Mouse (Mus musculus) hindbrain, embryonic 15.5 days (tissue): ENCODE data around the gene Gpr37l1. TPM values are rescaled to one million over a fixed set of nuclear protein-coding genes. Genes with fewer than 3 reads are reported as not detected.
"Not testable (repeated sequence)": the region's sequence is repeated elsewhere in the genome, so short reads cannot be mapped to it uniquely, and the experiment has no call there.

Experiments used
- ATAC-seq: fragments of 200-750 bp; cut with Nextera tagmentation; 2 replicates; pipeline ENCODE4 v1.8.0; 2017; ENCODE audit warnings: low read depth, moderate number of reproducible peaks, moderate TSS enrichment; ENCODE audit not compliant: low FRiP score
- H3K27ac ChIP-seq: fragments of 300-500 bp; sonication (generic); replicated peaks from 2 replicates; pipeline ENCODE4 v1.5.1; 2015; ENCODE audit warnings: mild to moderate bottlenecking, inconsistent platforms
- H3K27me3 ChIP-seq: fragments of 300-500 bp; sonication (generic); 2 replicates; pipeline ENCODE4 v1.6.1; 2015; ENCODE audit warnings: control low read depth, inconsistent platforms
- H3K36me3 ChIP-seq: fragments of 300-500 bp; sonication (generic); 2 replicates; pipeline ENCODE4 v1.6.1; 2015; ENCODE audit warnings: control low read depth, inconsistent platforms
- H3K4me1 ChIP-seq: fragments of 300-500 bp; sonication (generic); replicated peaks from 2 replicates; pipeline ENCODE4 v1.6.1; 2015; ENCODE audit warnings: control low read depth, inconsistent platforms
- H3K4me2 ChIP-seq: fragments of 300-500 bp; sonication (generic); 2 replicates; pipeline ENCODE4 v1.6.1; 2015; ENCODE audit warnings: moderate library complexity, mild to moderate bottlenecking, inconsistent platforms
- H3K4me3 ChIP-seq: fragments of 300-500 bp; sonication (generic); 2 replicates; pipeline ENCODE4 v1.5.1; 2015; ENCODE audit warnings: mild to moderate bottlenecking, inconsistent platforms
- H3K9ac ChIP-seq: fragments of 300-500 bp; sonication (generic); 2 replicates; pipeline ENCODE4 v1.6.1; 2015; ENCODE audit warnings: inconsistent platforms
- H3K9me3 ChIP-seq: fragments of 300-500 bp; sonication (generic); 2 replicates; pipeline ENCODE4 v1.6.1; 2016; ENCODE audit warnings: control low read depth, inconsistent platforms
- WGBS: fragments of 180-500 bp; shearing (Covaris S2); methylation state at CpG from one replicate; pipeline ENCODE4 v1.1.7; 2015; 5-methylcytosine and 5-hydroxymethylcytosine counted together
- polyA plus RNA-seq: library from polyadenylated mRNA; unstranded; fragments of >200 nt; fragmentation: Nextera tagmentation; extraction: Ambion mirVana; gene quantifications from 2 replicates; pipeline ENCODE4 v1.2.1, GENCODE M21; 2015

Gene Gpr37l1
- polyA plus RNA-seq, 1 experiment from 2014 or later = 2.5 TPM

GRCm38 (mm10) chr1:135194335-135194734 is 26.9 kb upstream of the Gpr37l1 start:
- H3K4me2 ChIP-seq, H3K4me3 ChIP-seq, H3K27ac ChIP-seq, H3K27me3 ChIP-seq, H3K36me3 ChIP-seq, H3K9me3 ChIP-seq, H3K4me1 ChIP-seq, H3K9ac ChIP-seq, ATAC-seq: not testable (repeated sequence)
- 72% methylated on average over 5 of the region's 5 CpGs for WGBS

GRCm38 (mm10) chr1:135189186-135189585 is 21.7 kb upstream of the Gpr37l1 start:
- H3K4me2 ChIP-seq = no peak overlapping the region
- H3K4me3 ChIP-seq = no peak overlapping the region
- H3K9ac ChIP-seq = no peak overlapping the region
- H3K27ac ChIP-seq = no peak overlapping the region
- 95% methylated on average over 4 of the region's 4 CpGs for WGBS
- H3K9me3 ChIP-seq = no peaks in the 10 kb centered on the region
- H3K36me3 ChIP-seq = no peaks in the 10 kb centered on the region
- no peaks in the 10 kb centered on the region for H3K27me3 ChIP-seq
- H3K4me1 ChIP-seq = 0 out of 2 replicates have a peak, but pooled peaks cover 5% of the 10 kb centered on the region
- no peak for ATAC-seq

GRCm38 (mm10) chr1:135188197-135188596 is 20.7 kb upstream of the Gpr37l1 start:
- Histone ChIP-seq H3K9ac (no peak overlapping the region), H3K27ac (no peak overlapping the region), H3K4me1 (0 out of 2 replicates have a peak, but pooled peaks cover 5% of the 10 kb centered on the region), H3K36me3 (no peaks in the 10 kb centered on the region), H3K27me3 (no peaks in the 10 kb centered on the region), H3K4me2 (no peak overlapping the region), H3K4me3 (no peak overlapping the region), H3K9me3 (no peaks in the 10 kb centered on the region)
- ATAC-seq = no peak
- 10% methylated on average over 3 of the region's 3 CpGs for WGBS

GRCm38 (mm10) chr1:135187016-135187415 is 19.5 kb upstream of the Gpr37l1 start:
- H3K4me3 ChIP-seq, H3K9me3 ChIP-seq, H3K27ac ChIP-seq, H3K27me3 ChIP-seq, H3K4me2 ChIP-seq, H3K9ac ChIP-seq, H3K4me1 ChIP-seq, ATAC-seq, H3K36me3 ChIP-seq: not testable (repeated sequence)
- 41% methylated on average over 2 of the region's 2 CpGs for WGBS

GRCm38 (mm10) chr1:135186427-135186826 is 18.9 kb upstream of the Gpr37l1 start:
- 31% methylated on average over 8 of the region's 8 CpGs for WGBS
- Histone ChIP-seq H3K27ac (no peak overlapping the region), H3K9ac (no peak overlapping the region), H3K4me1 (0 out of 2 replicates have a peak, but pooled peaks cover 5% of the 10 kb centered on the region), H3K4me3 (no peak overlapping the region), H3K4me2 (no peak overlapping the region), H3K27me3 (no peaks in the 10 kb centered on the region), H3K36me3 (no peaks in the 10 kb centered on the region), H3K9me3 (no peaks in the 10 kb centered on the region)
- no peak for ATAC-seq

GRCm38 (mm10) chr1:135185936-135186335 is 18.5 kb upstream of the Gpr37l1 start:
- no peaks in the 10 kb centered on the region for H3K9me3 ChIP-seq
- 35% methylated on average over 5 of the region's 5 CpGs for WGBS
- H3K4me3 ChIP-seq = no peak overlapping the region
- H3K36me3 ChIP-seq = no peaks in the 10 kb centered on the region
- H3K9ac ChIP-seq = no peak overlapping the region
- H3K27me3 ChIP-seq = no peaks in the 10 kb centered on the region
- H3K4me1 ChIP-seq = 0 out of 2 replicates have a peak, but pooled peaks cover 5% of the 10 kb centered on the region
- H3K27ac ChIP-seq = no peak overlapping the region
- H3K4me2 ChIP-seq = no peak overlapping the region
- no peak for ATAC-seq

GRCm38 (mm10) chr1:135183941-135184570 is 16.6 kb upstream of the Gpr37l1 start:
- H3K27ac ChIP-seq = no peak overlapping the region
- WGBS = 74% methylated on average over 11 of the region's 11 CpGs
- no peak overlapping the region for H3K4me3 ChIP-seq
- no peaks in the 10 kb centered on the region for H3K27me3 ChIP-seq
- no peak overlapping the region for H3K9ac ChIP-seq
- no peaks in the 10 kb centered on the region for H3K9me3 ChIP-seq
- H3K36me3 ChIP-seq = no peaks in the 10 kb centered on the region
- no peak for ATAC-seq
- 0 out of 2 replicates have a peak, but pooled peaks cover 5% of the 10 kb centered on the region for H3K4me1 ChIP-seq
- H3K4me2 ChIP-seq = no peak overlapping the region

- Histone ChIP-seq H3K36me3 (no peaks in the 10 kb centered on the region), H3K9me3 (no peaks in the 10 kb centered on the region), H3K4me2 (no peak overlapping the region), H3K4me3 (no peak overlapping the region), H3K4me1 (0 out of 2 replicates have a peak, but pooled peaks cover 5% of the 10 kb centered on the region), H3K27me3 (no peaks in the 10 kb centered on the region), H3K27ac (no peak overlapping the region), H3K9ac (no peak overlapping the region)
- no peak for ATAC-seq
- 85% methylated on average over 4 of the region's 4 CpGs for WGBS
These were observed 16.0 kb upstream of the Gpr37l1 start for GRCm38 (mm10) chr1:135183448-135183847.

GRCm38 (mm10) chr1:135182975-135183374 is 15.5 kb upstream of the Gpr37l1 start:
- Histone ChIP-seq H3K27me3 (no peaks in the 10 kb centered on the region), H3K9ac (no peak overlapping the region), H3K27ac (no peak overlapping the region), H3K4me3 (no peak overlapping the region), H3K4me1 (0 out of 2 replicates have a peak, but pooled peaks cover 5% of the 10 kb centered on the region), H3K4me2 (no peak overlapping the region), H3K36me3 (no peaks in the 10 kb centered on the region), H3K9me3 (no peaks in the 10 kb centered on the region)
- no peak for ATAC-seq
- WGBS = 70% methylated on average over 3 of the region's 3 CpGs

- 81% methylated on average over 8 of the region's 8 CpGs for WGBS
These were observed 14.6 kb upstream of the Gpr37l1 start for GRCm38 (mm10) chr1:135181880-135182623.

GRCm38 (mm10) chr1:135181275-135181674 is 13.8 kb upstream of the Gpr37l1 start:
- Histone ChIP-seq H3K9me3 (no peaks in the 10 kb centered on the region), H3K27ac (no peak overlapping the region), H3K4me2 (no peak overlapping the region), H3K36me3 (no peaks in the 10 kb centered on the region), H3K4me3 (no peak overlapping the region), H3K9ac (no peak overlapping the region), H3K4me1 (0 out of 2 replicates have a peak, but pooled peaks cover under 1% of the 10 kb centered on the region), H3K27me3 (no peaks in the 10 kb centered on the region)
- WGBS = 76% methylated on average over 4 of the region's 4 CpGs
- ATAC-seq = no peak

More at GRCm38 (mm10) chr1:135181880-135182623, 14.6 kb upstream of the Gpr37l1 start:
- Histone ChIP-seq H3K4me2 (no peak overlapping the region), H3K9me3 (no peaks in the 10 kb centered on the region), H3K4me3 (no peak overlapping the region), H3K36me3 (no peaks in the 10 kb centered on the region), H3K27me3 (no peaks in the 10 kb centered on the region), H3K27ac (no peak overlapping the region), H3K4me1 (0 out of 2 replicates have a peak, but pooled peaks cover 5% of the 10 kb centered on the region), H3K9ac (no peak overlapping the region)
- ATAC-seq = no peak

- Histone ChIP-seq H3K9me3 (no peaks in the 10 kb centered on the region), H3K4me2 (no peak overlapping the region), H3K9ac (no peak overlapping the region), H3K4me1 (no peaks in the 10 kb centered on the region), H3K27ac (no peak overlapping the region), H3K27me3 (no peaks in the 10 kb centered on the region), H3K36me3 (no peaks in the 10 kb centered on the region), H3K4me3 (no peak overlapping the region)
- WGBS = 91% methylated on average over 10 of the region's 10 CpGs
- no peak for ATAC-seq
These were observed 13.3 kb upstream of the Gpr37l1 start for GRCm38 (mm10) chr1:135180830-135181229.
